Mouse (Mus musculus): Measurements from ENCODE around the gene Hsd17b14.
"Not testable (repeated sequence)": the region's sequence is repeated elsewhere in the genome, so short reads cannot be mapped to it uniquely, and the experiment has no call there.

Hsd17b14 gene

DNA sequence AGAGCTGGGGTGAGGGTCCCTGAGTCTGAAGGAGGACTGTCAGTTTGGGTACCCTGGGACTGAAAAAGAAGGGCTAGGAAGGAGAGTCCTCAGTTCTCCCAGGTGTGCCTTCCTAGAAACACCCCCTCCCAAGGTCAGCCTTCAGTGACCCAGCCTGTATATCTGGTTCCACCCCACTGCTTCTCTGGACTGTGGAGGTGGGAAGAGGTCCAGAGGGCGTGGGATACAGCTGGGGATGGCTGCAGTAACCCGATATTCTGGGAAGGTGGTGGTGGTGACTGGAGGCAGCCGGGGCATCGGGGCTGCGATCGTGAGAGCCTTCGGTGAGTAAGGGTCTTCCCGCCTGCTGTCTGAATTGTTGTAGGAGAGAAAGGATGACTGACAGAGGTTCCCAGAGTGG, at the start of gene Hsd17b14:
Gene Hsd17b14, plus strand, starts transcription at position 150 of the 400 bp plus-strand sequence.
- DNase-seq (ENCODE audit: low spot score in 2 of 2): no peak

DNA sequence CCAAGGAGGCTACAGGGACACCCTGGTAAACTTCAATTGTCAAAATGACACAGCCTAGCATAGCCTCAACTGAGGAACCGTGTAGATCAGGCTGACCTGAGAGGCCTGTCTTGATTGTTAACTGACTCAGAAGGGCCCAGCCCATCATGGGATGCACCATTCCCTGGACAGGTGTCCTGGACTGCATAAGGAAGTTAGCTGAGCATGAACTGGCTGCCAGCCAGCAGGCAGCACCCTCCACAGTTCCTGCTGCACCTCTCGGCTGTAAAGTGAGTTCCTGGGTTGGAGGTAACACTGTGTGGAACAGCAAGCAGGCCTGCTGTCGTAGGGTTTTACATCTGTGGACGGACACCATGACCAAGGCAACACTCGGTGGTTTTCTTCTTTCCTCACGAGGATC, 47.1 kb upstream of the Hsd17b14 start:
- no peak for DNase-seq (ENCODE audit: low spot score in 2 of 2)

DNA sequence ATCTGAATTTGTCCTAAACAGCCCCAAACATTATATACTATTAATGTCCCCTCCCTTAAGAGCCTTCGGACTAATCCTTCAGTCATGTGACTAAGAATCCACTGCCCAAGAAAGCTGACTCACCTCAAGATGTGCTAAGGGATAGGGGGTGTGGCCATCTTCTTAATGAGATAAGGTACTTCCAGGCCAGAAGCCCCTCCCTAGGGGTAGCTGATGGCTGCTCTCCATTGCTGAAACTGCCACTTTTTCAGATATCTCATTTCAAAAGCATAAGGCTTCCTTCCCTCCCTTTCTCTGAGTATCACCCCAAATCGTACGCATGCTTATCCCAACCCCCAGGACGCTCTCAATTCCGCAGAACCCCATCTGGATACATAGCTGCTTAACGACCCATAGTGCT, 46.1 kb upstream of the Hsd17b14 start:
- no peak for DNase-seq (ENCODE audit: low spot score in 2 of 2)

DNA sequence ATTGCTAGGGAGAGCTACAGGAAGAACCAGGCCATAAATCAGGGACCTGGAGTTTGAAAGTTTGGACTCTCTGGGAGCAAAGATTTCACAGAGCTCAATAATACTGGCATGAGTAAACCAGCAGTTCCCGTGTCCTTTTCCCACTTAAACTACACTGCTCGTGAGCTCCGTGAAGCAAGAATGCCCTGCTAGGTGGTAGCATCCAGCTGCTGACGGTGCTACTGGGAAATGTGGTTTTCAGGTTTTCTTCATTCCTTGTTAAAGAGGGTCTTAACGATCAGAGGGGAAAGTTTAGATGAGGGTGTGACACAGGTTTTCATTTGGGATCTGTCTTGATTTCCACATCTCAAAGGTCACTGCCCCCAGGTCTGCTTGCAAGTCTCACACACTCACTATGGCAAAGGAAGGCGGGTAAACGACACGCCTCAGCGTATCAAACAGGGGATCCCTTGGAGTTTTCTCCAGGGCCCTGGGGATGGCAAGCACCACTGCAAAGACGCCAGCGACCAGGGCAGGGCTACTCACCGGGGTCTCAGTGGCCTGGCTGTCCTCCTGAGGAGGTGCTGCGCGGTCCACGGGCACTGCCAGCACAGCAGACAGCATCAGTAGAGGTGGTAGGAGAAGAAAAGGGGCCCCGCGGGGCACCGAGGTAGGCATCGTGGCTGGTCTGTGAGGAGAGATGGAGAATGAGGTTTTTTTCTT, 45.4 kb upstream of the Hsd17b14 start:
- DNase-seq (ENCODE audit: low spot score in 2 of 2): no peak

DNA sequence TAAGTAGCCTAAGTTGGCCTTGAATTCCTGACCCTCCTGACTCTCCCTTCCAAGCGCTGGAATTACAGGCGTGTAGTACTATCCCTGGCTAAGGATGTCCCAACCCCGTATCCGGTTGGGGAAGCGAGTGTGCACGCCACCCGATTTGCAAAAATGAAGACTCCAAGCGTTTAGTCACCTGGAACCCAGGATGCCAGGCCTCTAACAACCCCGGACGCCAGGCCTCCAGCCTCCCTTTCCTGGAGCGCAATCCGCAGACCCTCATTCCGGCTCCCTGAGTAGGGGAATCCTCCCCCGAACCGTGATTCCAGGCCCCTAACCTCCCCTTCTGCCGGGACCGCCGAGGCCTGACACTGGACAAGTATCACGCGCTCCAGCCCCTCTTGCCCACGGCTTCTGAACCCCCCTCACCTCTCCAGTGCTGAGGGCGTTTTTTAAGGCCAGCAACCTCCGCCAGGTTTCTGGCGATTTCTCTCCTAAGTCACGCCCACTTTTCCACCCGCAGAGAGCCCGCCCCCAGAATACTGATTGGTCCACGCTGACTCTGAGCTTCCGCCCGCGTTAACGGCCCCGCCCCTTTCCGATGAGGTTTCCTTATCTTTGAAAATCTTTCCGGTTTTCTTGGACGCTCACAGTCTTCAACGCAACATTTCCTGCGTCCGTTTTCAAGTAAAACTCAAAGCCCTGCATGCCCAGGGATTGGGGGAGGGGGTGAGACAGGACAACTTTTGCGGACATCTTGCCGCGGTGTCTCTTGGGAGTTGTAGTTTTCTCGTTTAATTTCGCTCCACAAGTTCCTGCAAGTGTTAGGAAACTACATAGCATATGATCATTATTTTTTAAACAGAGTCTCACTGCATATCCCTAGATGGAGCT, 44.5 kb upstream of the Hsd17b14 start, which contains the start of gene Nucb1:
Gene Nucb1, minus strand, starts transcription at position 495 of the 876 bp plus-strand sequence.
- DNase-seq (ENCODE audit: low spot score in 2 of 2): peak; percentile 83 to 86

DNA sequence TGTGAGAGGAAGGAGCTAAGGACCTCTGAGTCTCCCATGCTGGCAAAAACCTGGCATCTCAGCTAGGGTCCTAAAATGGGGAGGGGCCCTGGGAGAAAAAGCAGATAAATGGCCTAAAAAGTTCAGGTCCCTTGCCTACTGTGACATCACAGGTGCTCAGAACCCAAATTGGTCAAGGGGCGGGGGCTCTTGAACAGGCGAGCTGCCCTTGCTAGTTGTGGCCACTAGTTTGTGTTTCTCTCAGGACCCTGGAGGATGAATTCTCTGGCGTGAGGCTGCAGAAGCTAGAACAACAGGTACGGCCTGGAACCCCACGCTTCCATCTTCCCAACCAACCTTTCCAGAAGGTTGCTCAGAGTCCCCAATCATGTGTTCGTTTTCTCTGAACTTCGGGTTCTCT, 40.3 kb upstream of the Hsd17b14 start:
- no peak for DNase-seq (ENCODE audit: low spot score in 2 of 2)

DNA sequence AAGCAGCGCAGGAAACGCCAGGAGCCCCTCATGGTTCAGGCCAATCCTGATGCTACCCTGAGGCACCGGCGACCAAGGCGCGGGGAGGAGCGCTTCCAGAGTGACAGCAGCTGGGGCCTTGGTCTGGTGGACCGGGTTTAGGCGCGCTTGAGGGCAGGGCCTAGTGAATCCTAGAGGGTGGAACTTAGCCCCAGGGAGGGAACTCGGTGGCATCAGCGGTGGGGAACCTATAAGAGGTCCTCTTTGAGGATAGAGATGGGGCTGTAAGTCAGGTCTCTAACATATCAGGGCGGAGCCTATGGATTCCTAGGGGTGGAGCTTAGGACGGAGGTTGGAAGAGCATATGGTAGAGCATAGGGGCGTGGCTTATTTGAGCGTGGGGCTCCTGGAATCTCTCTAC, 39.3 kb upstream of the Hsd17b14 start:
- DNase-seq (ENCODE audit: low spot score in 2 of 2): no peak

DNA sequence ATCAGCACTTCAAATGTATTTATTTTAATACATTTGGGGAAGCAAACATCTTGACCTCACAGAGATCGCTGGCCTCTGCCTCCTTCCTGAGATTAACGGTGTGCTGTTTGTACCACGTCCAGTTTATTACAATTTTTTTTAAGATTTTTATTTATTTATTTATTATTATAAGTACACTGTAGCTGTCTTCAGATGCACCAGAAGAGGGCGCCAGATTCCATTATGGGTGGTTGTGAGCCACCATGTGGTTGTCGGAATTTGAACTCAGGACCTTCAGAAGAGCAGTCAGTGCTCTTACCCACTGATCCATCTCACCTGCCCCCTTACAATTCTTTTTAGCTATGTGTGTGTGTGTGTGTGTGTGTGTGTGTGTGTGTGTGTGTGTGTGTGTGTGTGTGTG, 37.8 kb upstream of the Hsd17b14 start:
- DNase-seq (ENCODE audit: low spot score in 2 of 2): not testable (repeated sequence)

DNA sequence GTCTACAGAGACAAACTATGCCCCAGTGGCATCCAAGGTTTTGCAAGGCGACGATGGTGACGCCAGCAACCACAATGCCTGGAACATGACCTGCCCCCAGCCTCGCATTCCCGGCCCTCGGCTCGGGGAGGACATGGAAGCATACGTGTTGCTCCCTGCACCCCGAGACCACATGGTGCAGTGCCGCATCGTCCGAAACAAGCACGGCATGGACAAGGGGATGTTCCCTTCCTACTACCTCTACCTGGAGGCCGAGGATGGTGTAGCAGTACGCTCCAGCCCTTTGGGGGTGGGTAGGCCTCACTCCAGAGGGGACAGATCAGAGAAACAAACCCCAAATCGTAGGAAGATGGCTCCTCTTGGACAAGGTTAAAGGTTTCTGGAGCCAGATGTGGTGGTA, 36.1 kb upstream of the Hsd17b14 start:
- DNase-seq (ENCODE audit: low spot score in 2 of 2): no peak

DNA sequence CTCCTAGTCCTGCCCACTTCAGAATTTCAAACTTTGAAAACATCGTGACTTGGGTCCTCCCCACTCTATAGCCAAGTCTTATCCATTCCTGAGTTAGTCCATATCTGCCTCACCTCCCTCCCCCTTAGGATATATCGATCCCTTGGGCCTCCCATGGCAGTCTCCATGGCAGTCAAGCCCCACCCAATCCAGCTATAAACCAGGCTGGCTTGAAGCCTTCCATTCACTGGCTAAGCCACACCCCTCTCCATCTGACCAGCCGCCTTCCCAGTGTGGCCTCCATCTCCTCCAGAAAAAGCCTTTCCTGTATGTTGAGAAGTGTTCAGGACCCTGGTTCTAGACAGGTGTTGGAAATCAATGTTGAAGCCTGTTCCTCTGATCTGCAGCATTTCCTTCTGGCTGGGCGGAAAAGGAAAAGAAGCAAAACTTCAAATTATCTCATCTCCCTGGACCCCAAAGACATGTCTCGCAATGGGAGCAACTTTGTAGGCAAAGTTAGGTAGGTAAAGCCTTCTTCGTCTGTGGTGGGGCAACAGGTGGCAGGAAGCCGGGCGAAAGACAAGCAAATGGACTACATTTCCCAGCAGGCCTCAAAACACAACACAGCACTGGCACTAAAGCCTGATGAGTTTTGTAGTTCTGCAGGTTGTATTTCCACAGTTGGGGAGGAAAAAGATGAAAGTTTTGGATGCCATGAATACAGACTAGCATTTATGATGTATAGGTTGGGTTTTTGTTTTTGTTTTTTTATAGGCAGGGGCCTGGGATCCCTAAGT, 35.2 kb upstream of the Hsd17b14 start:
- DNase-seq (ENCODE audit: low spot score in 2 of 2): no peak

DNA sequence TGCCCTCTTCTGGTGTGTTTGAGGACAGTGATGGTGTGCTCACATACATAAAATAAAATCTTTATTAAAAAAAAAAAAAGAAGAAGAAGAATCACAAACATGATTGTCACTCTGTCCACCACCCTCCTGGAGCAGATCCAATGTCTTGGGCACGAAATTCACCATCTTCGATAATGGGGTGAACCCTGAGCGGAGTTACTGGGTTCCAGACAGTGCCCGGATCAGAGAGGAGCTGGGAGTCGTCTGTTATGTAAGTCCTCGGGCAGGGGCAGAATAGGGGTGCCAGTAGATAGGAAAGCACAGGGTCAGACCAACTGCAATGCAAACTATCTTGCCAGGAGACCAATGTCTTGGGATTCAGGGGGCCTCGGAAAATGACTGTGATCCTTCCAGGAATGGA, 34.1 kb upstream of the Hsd17b14 start:
- no peak for DNase-seq (ENCODE audit: low spot score in 2 of 2)

DNA sequence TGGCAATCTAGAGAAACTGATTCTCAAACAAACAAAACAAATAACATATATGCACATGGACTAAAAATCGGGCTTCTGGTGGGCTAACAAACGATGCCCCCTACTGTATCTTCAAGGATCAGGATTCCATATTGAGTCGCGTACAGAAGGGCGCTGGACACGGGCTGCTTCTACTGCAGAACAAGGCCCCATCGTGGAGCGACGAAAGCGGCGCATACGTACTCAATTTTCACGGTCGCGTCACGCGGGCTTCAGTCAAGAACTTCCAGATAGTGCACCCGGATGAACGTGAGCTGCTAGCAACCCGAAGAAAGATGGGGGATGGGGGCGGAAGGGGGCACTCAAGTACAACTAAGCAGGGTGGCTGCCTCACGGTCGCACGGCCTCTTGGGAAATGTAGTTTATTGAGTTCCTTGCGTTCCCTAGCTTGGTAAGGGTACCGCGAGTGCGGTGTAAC, 32.9 kb upstream of the Hsd17b14 start:
- peak; percentile 88 to 90 for DNase-seq (ENCODE audit: low spot score in 2 of 2)

DNA sequence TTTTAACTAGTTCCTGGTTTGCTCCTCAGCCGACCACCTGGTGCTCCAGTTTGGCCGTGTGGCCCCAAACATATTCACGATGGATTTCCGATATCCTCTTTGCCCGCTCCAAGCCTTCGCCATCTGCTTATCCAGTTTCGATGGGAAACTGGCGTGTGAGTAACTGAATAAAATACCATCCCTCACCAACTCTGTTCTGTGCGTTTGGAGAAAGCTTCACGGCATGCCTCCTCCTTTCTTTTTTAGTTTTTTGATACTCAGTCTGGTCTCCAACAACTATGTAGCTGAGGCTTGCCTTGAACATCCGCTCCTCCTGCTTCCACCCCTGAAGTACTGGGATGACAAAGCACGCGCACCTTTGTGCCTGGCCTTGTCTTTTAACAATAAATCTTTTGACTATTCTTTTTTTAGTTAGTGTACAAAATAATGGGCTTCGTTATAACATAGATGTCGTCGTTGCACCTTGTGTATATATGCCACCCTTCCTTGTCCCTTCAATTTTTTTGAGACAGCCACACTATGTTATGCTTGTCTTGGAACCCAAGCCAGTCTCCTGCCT, 32.4 kb upstream of the Hsd17b14 start:
- DNase-seq (ENCODE audit: low spot score in 2 of 2): no peak

DNA sequence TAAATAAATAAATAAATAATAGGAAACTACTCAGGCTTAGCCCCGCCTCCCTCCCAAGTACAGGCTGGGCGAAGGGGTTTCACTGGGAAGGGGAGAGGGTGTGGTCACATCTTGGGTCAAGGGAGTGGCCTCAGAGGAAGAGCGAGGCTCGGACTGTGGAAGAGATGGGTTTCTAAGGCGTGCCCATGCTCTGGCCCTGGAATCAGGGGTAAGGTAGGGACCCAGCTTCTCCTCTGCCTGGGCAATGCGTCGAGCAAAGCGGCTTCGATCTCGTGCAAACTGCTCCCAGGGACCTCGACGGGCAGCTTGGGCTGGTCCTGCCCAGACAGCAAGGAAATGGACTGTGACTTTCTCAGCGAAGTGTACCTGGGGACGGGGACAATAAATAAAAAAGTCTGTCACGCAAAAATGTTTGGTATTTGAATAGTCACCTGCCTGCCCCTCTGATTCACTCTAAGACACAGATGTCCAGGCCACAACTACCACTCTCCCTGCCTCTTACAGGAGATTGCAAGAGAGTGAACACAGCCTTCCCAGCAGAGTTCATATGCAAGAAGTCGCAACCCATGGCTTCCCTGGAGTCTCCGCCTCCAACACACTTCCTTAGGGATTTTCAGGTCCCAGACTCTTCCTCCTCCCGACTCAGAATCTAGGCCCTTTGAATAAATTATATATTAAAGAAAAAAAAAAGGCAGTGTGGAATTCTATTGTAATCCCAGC, 31.6 kb upstream of the Hsd17b14 start:
- DNase-seq (ENCODE audit: low spot score in 2 of 2): no peak

DNA sequence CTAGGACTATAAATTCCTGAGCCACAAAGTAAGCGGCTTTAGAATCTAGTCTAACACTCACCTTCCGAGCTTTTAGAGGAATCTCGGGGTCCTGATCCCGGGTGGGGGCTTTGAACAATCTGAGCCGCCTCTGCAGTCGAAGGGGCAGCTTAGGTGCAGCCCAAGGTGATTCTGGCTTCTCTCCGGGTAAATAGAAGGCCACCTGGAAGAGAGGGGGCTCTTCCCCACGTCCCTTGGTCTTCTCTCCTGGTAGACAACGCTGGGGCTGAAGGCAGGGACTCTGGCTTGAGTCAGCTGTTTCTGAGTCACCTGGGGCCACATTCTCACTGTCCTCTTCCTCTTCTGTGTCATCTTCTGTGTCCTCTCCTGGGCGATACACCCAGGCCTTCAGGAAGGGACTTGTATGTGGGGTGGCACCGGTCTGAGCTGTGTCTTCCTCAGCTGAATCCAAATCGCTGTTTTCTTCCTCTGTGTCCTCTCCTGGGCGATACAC, 31.0 kb upstream of the Hsd17b14 start:
- no peak for DNase-seq (ENCODE audit: low spot score in 2 of 2)

DNA sequence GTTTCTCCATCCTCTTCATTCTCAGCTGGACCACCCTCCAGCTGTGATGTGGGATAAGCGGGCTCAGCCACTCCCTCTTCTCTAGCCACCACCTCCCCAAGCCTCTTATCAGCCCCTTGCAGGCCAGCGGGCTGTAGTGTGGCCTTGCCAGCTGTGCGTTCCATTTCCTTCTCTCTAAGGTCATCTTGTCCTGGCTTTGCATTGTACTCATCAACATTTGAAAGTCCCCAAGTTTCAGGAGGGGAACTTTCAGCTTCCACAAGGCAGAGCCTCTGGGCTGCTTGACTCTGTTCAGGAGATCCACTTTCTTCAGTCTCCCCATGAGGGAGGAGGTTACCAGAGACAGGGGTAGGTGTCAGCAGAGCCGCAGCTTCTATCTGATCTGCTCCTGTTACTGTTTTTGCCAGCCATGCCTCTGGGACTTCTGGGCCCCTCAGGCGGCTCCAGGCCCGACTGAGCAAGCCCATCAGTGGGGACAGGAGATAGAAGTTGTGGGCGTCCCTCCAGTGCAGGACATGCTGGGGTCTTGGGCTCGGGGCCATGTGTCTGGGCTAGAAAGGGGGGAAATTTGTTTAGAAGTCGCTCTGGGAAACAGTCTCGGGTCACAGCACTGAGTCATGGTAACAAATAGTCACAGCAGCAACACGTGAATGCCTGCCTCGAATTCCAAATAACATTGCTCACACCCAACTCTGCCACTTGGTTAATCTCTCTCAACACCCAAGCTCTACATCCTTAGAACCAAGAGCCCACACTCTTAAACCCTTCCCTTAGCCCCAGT, 29.7 kb upstream of the Hsd17b14 start:
- no peak for DNase-seq (ENCODE audit: low spot score in 2 of 2)

DNA sequence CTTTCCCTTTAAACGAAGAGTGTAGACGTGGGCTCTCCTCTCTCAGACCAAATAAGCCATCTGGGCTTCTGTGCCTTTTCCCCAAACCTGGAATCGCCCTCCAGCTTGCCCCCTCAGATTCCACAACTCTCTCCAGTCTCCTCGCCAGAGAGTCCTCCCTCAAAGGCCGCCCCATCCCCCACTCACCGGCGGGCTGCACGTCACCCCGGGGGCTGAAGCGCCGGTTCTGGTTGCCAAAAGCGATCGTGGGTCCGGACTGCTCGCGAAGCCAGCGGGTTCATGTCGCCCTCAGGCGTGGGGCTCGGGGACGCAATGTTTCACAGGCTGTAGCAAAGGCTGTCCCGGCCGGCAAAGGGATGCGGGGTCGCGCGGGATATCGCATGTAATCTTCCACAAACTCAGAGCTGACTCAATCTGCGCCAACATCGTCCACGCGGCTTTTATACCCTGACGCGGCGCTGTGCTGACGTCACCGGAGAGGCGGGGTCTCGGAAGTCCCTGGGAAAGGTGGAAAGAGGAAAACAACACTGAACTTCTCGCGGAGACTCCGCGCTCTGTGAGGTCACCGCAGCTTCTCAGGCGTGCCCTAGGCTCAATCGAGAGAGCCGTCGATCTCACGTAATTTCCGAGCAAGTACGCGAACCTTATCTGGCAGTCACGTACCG, 28.8 kb upstream of the Hsd17b14 start, which contains the start of the genes Ppp1r15a and Plekha4:
Gene Ppp1r15a, minus strand, starts transcription at position 460 of the 665 bp plus-strand sequence.
Gene Plekha4, plus strand, starts transcription at position 522 of the 665 bp plus-strand sequence.
- DNase-seq (ENCODE audit: low spot score in 2 of 2): peak; percentile 91 to 96

DNA sequence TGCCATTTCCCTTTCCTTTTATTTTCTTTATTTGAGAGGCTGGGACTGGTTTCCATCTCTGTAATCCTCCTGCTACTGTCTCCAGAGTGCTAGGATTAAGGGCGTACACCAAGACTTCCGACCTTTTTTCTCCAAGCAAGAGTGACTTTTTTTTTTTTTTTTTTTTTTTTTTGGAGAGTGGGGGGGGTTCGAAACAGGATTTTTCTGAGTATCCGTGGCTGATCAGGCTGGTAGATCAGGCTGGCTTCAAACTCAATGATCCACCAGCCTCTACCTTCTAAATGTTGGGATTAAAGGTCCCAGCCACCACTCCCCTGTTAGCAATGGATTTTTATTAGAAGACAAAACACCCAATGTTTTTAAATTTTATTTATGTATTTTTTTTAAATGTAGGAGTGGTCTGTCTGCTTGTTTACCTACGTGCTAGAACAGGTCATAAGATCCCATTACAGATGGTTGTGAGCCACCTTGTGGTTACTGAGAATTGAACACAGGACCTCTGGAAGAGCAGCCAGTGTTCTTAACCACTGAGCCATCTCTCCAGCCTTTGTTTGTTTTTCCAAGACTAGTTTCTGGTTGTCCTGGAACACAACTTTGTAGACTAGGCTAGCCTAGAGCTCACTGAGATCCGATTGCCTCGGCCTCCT, 28.1 kb upstream of the Hsd17b14 start:
- no peak for DNase-seq (ENCODE audit: low spot score in 2 of 2)

DNA sequence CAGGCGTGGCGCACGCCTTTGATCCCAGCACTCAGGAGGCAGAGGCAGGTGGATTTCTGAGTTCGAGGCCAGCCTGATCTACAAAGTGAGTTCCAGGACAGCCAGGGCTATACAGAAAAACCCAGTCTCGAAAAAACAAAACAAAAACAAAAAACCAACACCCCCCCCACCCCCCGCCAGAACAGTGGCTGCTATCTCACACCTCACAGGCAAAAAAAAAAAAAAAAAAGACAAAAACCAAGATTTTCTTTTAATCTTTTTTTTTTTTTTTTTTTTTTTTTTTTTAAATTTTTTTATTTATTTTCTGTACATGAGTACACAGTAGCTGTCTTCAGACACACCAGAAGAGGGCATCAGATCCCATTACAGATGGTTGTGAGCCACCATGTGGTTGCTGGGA, 27.5 kb upstream of the Hsd17b14 start:
- DNase-seq (ENCODE audit: low spot score in 2 of 2): not testable (repeated sequence)
